Mouse (Mus musculus): ENCODE measurements around the gene Pdik1l.
A peak's percentile ranks its signal among the peaks of the same experiment; 100 is the strongest.

Pdik1l gene

DNA sequence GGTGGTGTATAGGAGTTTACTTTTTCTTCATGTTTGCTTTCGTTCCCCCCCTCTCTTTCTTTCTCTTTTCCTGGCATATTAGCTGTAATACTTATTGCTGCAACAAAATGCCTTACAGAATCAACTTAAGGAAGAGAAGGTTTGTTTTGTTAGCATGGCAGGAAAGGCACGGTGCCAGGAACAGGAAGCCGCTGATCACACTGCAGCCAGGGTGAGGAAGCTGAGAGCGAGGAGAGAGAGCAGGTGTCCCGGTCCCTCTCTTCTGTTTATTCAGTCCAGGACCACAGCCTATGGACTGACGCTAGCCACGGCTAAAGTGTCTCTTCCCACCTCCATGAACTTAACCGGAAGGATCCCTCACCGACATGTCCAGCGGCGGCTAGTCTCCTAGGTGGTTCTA, 29.3 kb downstream of the Pdik1l start:
- no peak for DNase-seq (ENCODE audit: low spot score in 2 of 2)

DNA sequence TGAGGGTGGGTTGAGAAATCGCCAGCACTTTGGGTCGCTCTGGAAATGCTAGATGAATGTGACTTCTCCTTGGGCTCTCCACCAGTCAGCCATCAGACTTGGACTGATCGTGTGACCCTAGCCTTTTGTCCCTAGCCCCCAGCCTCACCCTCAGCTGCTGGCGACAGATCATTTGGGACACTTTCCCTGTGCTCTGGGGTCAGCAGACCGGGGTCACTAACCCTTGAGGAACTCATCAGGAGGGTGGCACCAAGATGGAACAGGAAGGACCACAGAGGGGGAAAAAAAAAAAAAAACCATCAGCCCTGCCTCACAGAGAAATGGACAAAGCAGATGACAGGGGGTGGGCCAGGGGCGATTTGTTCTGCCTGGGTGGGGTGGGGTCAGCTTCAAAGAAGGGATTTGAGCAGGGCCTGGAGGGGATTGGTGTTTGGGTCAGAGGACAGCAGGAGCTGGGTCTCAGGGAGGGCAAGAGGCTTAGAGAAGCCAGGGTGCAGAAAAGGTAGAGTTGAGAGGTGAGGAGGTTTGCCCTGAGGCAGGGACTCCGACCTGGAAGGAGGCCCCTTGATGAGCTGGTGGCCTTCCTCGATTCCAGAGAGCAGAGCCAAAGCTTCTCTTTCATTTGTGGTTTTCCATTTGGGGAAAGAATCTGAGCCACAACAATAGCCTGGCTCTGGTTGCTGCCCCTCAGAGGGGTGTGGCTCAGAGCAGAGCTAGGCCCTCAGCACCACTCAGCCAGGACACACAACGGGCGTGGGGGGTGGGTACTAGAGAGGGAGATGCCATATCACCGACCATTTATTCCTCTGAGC, 30.3 kb downstream of the Pdik1l start:
- DNase-seq (ENCODE audit: low spot score in 2 of 2) = no peak

DNA sequence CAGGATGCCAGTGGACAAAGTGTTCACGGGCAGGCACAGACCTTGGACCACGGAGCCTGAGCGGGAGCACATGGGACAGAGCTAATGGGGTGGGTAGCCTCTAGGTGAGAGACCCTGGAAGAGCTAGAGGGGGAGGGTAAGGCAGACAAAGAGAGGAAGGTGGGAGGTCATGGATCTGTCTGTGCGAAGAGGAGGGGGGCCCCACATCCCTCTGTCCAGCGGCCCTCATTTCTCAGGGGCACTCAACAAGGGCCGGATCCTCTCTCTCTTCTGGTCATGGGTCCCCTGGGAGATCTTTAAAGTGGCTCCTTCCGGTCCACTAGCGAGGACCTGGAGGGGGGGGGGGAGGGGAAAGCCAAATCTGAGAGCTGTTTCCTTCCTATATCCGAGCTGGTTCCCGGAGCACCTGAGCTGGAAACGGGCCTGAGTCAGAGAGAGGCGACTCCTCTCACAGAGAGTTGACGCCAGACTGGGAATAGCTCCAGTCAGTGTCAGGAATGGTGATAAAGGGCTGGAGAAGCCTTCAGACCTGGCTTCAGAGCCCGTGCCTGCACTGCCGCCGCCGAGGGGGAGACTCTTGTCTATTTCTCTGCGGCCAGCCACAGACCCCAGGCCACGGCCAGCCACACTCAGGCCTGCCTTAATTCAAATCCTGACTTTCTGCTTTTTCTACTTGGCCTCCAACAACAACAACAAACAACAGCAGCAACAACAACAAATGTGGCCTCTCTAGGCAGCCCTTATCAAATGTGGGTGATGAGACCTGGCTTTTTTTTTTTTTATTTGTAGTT, 31.1 kb downstream of the Pdik1l start:
- no peak for DNase-seq (ENCODE audit: low spot score in 2 of 2)

DNA sequence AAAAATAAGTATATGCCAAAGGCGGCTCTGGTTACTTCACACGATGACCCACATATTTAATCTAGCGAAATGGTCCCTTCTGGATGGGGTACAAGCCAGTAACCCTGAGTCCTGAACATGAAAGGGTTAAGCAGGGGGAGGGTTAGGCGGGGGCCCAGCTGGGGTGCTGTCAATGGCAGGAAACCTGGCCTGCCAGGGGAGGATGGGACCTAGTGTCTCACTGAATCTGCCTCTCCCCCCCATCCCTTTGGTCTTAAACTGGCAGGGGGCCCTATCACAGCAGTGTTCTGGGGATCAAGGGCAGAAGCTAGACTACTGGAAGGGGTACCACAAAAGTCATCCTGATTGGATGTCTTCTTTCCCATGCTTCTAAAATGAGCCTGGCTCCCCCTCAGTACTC, 31.8 kb downstream of the Pdik1l start:
- DNase-seq (ENCODE audit: low spot score in 2 of 2) = peak; percentile 52 to 59

DNA sequence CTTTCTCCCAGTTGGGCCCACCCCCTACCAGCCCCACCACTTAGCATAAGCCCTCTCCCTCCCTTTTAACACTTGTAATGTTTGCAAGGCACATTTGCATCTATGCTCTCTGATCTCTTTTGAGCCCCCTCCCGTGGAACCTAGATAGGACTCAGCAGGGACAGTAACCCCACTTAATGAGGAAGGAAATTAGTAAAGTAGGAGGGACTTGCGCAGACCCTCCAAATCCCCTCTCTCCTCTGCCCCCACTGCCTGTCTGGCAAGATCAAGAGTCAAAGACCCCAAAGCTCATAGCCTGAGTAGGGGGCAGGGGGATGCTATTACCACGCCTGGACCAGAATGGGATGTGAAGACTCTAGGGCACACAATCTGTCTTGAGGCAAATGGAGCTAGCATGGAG, 32.9 kb downstream of the Pdik1l start:
- DNase-seq (ENCODE audit: low spot score in 2 of 2) = no peak

DNA sequence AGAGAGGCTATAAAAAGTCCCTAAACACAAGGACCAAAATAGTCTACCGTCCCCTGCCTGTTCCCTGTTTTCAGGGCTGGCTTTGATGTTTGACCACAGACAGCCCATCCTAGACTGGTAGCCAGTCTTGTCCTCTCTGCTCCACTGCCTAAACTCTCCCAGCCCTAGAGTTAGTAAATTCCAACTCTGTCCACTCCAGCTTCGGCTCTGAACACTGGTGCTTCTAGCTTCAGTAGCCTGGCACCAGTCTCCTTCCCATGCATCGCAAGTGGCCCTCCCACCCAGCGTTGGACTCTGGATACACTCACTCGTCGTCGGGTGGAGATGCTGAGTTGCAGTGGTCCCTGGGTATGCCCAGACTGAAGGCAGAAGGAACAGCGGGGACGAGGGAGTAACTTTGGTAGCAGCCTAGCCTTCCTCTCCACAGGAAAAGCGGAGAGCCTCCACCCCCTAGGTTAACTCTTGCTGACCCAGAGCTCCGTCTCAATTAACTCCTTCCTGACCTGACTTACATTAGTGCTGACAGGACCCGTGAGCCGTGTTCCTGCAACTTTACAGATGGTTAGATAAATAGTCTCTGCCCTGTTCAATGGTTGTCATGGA, 33.9 kb downstream of the Pdik1l start, which contains the start of gene Grrp1:
Grrp1 (minus strand) TSS at position 385 of the 603 bp plus-strand sequence.
- DNase-seq (ENCODE audit: low spot score in 2 of 2) = no peak

DNA sequence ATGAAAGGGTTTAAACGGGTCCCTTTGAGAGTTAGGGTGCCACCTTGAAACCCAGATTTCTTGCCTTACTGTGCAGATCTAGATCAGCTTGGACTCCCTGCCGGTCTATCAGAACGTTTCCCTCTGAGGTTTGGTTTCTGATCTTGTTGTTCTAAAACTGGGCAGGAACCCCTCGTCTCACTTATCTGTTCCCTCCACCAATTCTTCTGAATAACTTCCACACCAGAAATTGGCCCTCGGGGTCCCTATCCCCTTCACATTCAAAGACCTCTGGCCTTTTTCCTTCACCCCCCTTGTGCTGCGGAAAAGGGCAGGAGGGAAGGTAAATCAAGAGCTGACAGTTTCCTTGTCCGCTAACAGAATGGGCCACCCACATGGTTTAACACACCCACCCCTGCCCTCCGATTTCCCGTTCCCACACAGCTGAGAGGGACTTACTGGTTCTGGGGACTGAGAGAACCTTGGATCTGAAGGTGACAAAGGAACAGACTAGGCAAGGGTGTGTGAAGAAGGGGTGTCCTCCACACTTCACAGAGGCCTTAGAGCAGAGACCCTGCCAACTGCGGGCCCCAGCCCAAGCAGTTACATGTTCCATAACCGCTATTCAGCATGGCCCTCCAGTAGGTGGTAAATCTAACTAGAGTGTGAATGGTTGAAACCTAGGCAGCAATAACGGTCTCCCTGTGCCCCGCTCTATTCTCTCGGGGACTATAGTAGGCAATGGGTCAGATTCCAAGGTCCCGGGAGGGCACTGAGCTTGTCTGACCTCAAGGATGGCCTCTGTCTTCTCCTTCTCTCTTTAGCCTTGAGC, 34.6 kb downstream of the Pdik1l start:
- DNase-seq (ENCODE audit: low spot score in 2 of 2) = no peak

DNA sequence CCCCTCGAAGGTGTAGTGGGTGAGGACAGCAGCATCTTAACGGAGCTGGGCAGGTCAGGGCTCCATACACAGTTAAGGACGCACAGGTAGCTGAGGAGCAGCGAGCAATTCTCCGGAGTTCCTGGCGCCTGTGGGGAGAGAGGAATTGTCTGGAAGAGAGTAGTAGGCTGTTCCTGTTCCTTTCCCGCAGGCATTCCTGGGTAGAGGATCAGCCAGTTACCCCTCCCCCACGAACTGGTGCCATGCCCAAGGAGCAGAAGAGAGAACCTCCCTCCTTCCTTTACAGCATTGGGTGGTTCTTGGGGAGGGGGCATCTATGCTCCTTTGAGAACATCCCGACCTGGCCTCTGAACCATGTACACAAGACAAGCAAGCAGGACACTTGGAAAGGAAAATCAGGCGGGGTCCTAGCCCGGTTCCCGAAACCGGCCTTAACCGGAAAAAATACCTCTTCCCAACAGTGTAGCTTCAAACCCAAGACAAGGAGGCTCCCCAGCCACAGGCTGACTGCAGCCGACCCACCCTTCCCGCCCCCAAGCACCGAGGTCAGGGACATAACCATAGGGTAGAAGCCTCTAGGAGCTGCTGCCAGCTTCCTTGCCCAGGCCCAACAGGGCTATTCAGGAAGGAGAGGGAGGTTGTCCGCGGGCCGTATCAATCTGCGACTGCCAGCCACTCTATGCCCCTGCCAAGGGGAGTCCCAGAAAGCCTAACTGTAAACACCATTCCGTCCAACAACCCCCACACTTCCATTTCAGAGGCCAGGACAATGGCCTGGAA, 35.4 kb downstream of the Pdik1l start:
- DNase-seq (ENCODE audit: low spot score in 2 of 2) = no peak

DNA sequence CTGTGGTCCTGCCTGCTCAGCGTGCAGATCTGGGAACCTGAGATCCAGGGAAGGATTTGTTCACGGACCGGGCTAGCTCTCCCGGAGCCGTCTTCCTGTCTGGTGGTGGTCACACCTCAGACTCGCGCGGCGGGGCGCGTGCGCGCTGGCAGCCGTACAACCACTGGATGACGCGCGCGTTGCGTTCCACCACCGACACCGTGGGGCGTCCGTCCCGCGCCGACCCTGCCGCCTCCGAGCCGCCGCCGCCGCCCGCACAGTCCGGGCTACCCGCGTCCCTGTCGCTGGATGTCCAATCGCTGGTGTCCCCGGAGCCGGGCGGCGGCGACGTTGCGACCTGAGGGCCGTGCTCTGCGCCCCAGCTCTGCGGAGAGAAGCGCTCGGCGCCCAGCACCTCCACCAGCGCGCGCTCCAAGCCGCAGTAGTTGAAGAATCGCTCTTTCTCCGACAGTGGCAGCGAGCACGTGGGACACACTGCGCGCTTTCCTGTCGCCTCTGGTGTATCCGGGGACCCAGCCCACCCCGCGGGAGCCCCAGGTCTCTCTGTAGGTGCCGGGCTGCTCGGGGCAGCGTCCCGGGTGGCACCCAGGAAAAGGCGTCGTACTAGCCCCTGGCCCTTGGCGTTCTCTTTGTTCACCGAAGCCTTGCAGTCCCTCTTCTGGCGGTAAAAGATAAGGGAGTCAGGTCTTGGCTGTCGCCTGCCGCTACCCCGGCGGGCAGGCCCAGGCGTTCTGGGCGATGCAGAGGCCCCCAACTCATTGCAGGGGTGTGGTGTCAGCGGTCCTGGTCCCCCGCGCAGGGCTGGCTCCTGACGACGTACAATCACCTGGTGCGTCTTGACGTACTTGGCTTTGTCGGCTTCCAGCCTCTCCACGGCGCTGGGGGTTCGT, 36.2 kb downstream of the Pdik1l start:
- DNase-seq (ENCODE audit: low spot score in 2 of 2) = peak; percentile 29 to 52

DNA sequence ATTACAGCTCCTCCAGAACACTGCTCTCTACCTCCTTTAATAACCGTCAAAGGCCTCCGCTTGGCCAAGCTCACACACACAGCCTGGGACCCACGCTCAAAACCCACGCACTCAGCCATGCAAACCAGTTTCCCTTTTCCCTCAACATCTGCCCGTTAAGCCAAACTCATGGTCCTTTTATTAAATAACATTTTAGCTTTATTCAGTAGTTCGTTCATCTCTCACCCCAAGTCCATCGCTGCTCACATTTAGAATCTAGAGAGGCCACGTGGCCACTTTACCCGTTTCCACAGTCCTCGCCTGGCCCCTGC, 36.8 kb downstream of the Pdik1l start:
- DNase-seq (ENCODE audit: low spot score in 2 of 2) = no peak

DNA sequence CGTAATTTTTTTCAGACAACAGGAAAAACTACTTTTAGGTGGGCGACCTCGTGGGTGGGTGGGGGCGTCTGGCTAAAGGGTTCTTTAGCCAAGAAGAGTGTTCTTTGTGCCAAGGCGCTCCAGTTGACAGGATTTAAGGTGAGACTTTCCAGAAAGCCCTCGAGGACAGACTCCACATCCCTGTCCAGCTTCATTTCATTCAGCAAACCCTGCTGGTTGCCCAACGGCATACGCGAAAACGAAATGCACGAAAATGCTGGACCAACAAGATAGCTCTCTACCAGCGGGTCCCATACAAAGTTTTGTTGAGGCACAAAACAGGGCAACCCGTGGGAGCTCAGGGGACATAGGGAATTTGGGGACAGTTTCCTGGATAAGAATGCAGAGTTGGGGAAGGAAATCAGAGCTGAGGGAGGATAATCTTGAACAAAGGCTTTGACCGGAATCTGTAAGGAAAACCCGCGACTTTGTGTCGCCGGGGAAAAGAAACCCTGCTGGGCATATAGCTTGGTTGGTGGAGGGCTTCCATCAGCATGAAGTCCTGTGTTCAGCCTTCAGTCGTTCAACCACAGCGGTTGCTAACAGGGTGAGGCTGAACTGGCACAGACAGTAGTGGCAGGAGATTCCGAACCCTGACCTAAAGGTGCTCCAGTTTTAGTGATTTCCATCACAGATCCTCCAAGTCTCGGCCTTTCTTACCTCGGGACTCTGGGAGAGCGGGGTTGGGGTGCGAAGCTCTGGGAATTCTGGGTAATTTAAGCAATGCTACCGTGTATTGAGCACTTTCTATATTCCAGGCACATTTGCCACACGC, 37.4 kb downstream of the Pdik1l start:
- DNase-seq (ENCODE audit: low spot score in 2 of 2) = no peak

DNA sequence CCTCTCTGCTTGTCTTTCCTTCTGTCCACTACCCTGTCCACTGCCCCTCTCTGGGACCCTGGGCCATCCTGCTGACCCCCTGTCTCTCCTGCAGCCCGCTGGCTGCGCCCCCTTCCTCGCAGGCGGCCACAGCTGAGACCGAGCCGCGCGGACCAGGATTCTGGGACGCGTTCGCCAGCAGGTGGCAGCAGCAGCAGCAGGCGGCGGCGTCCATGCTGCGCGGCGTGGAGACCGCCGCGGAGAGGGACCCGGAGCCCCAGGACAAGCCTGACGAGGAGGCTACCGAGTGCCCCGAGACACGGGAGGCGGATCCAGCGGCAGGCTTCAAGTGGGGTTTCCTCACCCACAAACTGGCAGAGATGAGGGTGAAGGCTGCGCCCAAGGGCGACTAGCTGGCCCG, 38.0 kb downstream of the Pdik1l start:
- peak; percentile 42 to 82 for DNase-seq (ENCODE audit: low spot score in 2 of 2)

DNA sequence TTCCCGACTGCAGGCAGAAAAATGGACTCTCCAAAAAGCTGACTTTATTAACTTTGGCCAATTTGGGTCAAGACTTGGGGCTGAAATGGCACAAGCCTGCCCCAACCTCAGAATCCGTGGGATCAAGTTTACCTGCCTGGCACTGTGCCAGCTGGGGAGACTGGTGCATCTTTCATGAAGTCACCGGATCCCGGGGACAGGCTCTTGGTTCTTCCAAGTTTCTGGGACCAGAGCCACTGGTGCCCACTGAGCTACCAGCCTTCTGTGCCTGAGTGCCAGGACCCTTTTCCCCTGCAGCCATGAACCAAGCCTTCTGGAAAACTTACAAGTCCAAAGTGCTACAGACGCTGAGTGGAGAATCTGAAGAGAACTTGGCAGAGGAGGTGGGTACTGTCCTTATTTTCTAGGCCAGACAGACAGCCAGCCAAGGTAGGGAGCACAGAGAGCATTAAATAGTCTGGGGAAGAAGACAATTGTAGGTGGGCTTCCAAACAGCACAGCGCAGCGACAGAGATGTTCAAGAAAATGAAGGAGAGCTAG, 40.9 kb downstream of the Pdik1l start, which contains the start of gene Gm30191:
Gm30191 (plus strand) TSS at position 217 of the 540 bp plus-strand sequence.
- DNase-seq (ENCODE audit: low spot score in 2 of 2) = no peak

DNA sequence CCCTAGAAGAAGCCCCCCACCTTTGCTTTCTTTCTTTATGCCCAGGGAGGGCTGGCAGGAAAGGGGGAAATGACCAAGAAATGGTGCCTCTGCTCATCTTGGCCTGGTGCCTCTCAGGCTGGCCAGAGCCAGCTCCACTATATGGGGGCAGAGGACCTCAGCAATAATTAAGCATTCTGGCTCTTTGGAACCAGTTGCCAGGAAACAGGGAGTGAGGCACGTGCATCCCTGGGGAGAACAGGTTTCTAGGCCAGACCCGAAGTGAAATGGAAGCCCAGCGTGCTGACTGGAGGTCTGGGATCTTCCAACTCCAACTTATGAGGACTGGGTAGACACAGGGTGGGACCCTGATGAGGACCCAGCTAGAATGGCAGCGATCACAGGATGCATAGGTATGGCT, 41.4 kb downstream of the Pdik1l start:
- no peak for DNase-seq (ENCODE audit: low spot score in 2 of 2)

DNA sequence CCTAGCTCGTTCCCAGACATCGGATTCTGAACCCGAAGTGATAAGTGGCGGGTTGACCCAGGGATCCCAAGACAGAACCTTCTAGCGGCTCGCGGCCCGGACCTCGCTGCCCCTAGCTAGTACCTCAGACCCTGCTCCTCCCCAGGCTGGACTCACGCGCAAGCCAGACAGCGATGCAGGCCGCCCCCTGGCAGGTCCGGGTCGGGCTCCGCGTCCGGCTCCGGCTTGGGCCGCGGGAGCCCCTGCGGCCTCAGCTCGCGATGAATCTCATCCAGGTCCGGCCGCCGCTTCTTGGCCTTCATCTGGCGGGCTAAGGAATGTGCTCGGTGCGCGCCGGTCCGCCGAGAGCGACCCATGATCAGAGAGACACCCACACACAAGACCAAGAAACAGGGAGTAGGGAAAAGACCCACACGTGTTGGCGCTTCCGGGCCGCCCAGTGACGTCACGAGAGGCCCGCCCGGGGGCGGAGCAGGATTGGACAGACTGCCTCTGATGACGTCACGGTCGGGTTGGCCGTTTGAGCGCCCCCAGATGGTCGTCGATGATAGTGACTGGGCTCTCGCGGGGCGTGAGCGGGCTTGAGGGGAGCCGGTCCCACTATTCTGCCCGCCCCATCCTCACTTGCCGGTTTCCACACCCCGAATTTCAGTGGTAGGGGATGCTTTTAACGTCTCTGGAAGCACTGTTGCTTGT, 42.4 kb downstream of the Pdik1l start, which contains the start of gene Zfp593:
Zfp593 (minus strand) TSS at position 445 of the 696 bp plus-strand sequence.
- peak; percentile 92 to 98 for DNase-seq (ENCODE audit: low spot score in 2 of 2)

DNA sequence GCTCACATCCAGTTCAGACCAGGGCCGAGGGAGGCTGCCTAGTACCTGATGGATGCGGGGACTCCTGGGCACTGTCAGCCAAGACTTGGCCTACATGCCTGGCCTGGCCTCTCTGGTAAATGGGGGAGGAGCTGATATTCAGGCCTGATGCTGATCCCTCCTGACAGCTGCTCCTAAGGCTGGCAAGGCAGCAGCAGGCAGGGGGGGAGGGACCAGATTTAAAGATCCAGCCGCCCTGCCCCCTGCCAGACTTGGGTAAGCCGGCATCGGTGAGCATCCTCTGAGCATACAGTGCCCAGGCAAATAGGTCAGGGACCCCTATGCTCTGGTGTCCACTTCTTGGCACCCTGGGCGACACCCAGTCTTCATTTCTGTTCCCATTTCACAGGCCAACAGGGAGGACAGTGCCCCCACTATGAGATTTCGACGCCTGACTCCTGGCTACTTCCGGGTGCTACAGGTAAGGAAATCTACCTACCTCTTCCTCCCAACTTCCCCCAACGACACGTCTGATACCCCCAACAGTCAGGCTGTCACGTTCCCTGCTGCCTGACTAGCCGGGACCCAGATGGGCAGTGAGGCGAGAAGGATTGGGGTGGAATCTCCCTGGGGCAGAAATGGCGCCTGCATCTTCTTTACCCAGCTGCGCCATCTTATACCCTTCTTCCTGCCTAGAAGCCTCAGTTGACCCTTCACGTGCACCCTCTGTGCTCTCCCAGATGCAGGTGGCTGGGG, 44.0 kb downstream of the Pdik1l start, which contains the start of gene E130218I03Rik:
E130218I03Rik (plus strand) TSS at position 147 of the 735 bp plus-strand sequence.
- no peak for DNase-seq (ENCODE audit: low spot score in 2 of 2)

DNA sequence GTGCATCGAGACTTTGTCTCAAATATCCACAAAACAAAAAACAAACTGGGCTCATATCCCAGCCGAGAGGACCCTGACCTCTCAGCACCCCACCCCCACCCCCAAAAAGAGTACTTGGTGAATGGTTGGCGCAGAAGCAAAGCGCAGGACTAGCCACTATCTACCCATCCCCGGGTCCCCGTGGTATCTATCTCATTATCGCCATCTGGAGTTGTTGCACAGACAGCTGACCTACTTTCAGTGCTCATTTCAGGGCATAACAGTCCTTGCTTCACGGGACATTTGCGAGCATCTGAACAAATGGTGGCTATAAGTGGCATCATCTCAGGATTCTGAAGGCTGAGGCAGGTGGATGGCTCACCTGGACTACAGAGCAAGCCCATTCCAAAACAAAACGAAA, 49.0 kb downstream of the Pdik1l start:
- DNase-seq (ENCODE audit: low spot score in 2 of 2) = no peak
